Comparison of ENCODE assay signal across 9 mouse cellular contexts in genomic region chr3:10684885-10685500, GRCm38 (mm10).
DNase-seq lines count a peak whose midpoint lies in the region; ATAC-seq and TF ChIP-seq lines count a peak whose summit lies in the region.
"Had no signal": no experiment of that assay in that cellular context is flagged by ENCODE, and none has a peak within 500 bp of the region (broad histone marks: within the 10 kb centered on the region; RNA-seq: fewer than 3 reads in every experiment).

No protein-coding gene starts in this region.

- no peak for TF ChIP-seq POLR2A in embryonic fibroblast, embryonic 13.5 days (IDR thresholded peaks at IDR 0.05; ENCODE audit: low read depth, low read length)

- no peak overlapping the region for H3K4me3 ChIP-seq in embryonic fibroblast, embryonic 13.5 days (ENCODE audit: insufficient read depth, low read length)
- no peak overlapping the region for H3K4me3 ChIP-seq in limb, embryonic 11.5 days (ENCODE audit: low read depth, low read length)
- H3K4me3 ChIP-seq in neural tube, embryonic 15.5 days (replicated peaks): no peak overlapping the region
- H3K4me3 ChIP-seq: liver, embryonic 15.5 days had no signal

- H3K36me3 ChIP-seq in limb, embryonic 11.5 days (ENCODE audit: control insufficient read depth, insufficient read depth, low read length): no peaks in the 10 kb centered on the region
- no peaks in the 10 kb centered on the region for H3K36me3 ChIP-seq in neural tube, embryonic 15.5 days
- H3K36me3 ChIP-seq: liver, embryonic 15.5 days had no signal

- 54% methylated on average over 6 of the region's 6 CpGs for WGBS in limb, embryonic 11.5 days
- WGBS in neural tube, embryonic 15.5 days: 45% methylated on average over 6 of the region's 6 CpGs

- no peaks in the 10 kb centered on the region for H3K27me3 ChIP-seq in limb, embryonic 11.5 days (ENCODE audit: control insufficient read depth, insufficient read depth, low read length)
- H3K27me3 ChIP-seq in neural tube, embryonic 15.5 days (replicated peaks): no peaks in the 10 kb centered on the region
- H3K27me3 ChIP-seq: liver, embryonic 15.5 days had no signal

- TF ChIP-seq CTCF in embryonic fibroblast, embryonic 13.5 days (IDR thresholded peaks at IDR 0.05; ENCODE audit: borderline replicate concordance, insufficient read depth, low read length): peak; percentile 75; the same call in 1 of the 2 replicates

- H3K9ac ChIP-seq in limb, embryonic 11.5 days (ENCODE audit: low read length): no peak overlapping the region
- H3K9ac ChIP-seq in neural tube, embryonic 15.5 days (replicated peaks): no peak overlapping the region
- H3K9ac ChIP-seq: liver, embryonic 15.5 days had no signal

- 0 out of 2 replicates have a peak, but pooled peaks have one; percentile 31 for ATAC-seq in limb, embryonic 11.5 days (ENCODE audit: insufficient number of reproducible peaks, low FRiP score, low TSS enrichment, low read depth)
- ATAC-seq in neural tube, embryonic 15.5 days (ENCODE audit: low FRiP score): peak; percentile 90
- no peak for ATAC-seq in inflammation-experienced regulatory T-cells, adult 6 months

- H3K27ac ChIP-seq in embryonic fibroblast, embryonic 13.5 days (ENCODE audit: insufficient read depth, low read length): no peak overlapping the region
- H3K27ac ChIP-seq in limb, embryonic 11.5 days (replicated peaks; ENCODE audit: low read depth, low read length): no peak overlapping the region
- H3K27ac ChIP-seq in neural tube, embryonic 15.5 days (replicated peaks): no peak overlapping the region
- H3K27ac ChIP-seq: liver, embryonic 15.5 days had no signal

- H3K4me1 ChIP-seq in embryonic fibroblast, embryonic 13.5 days (ENCODE audit: control insufficient read depth, insufficient read depth, low read length): no peaks in the 10 kb centered on the region
- H3K4me1 ChIP-seq in limb, embryonic 11.5 days (ENCODE audit: control insufficient read depth, insufficient read depth, low read length): no peaks in the 10 kb centered on the region
- peaks cover 8% of the 10 kb centered on the region; the same call in 1 of the 2 replicates for H3K4me1 ChIP-seq in neural tube, embryonic 15.5 days
- H3K4me1 ChIP-seq: liver, embryonic 15.5 days had no signal

- H3K4me2 ChIP-seq in limb, embryonic 11.5 days (ENCODE audit: low read depth, severe bottlenecking): no peak overlapping the region
- no peak overlapping the region for H3K4me2 ChIP-seq in neural tube, embryonic 15.5 days
- H3K4me2 ChIP-seq: liver, embryonic 15.5 days had no signal

- DNase-seq in left cerebral cortex, adult 18-20 months (ENCODE audit: low spot score in 2 of 2): peak; percentile 67 to 76
- no peak for DNase-seq in left cerebral cortex, adult 11 months (ENCODE audit: low spot score)
- DNase-seq in brain, adult 2 months (ENCODE audit: low read depth, low spot score): peak; percentile 82
- peak; percentile 15 to 23 for DNase-seq in kidney, adult 8-10 months
- peak; percentile 73 for DNase-seq in limb, embryonic 11.5 days (ENCODE audit: low spot score)

- H3K9me3 ChIP-seq in limb, embryonic 11.5 days (ENCODE audit: control insufficient read depth, low read length): no peaks in the 10 kb centered on the region
- no peaks in the 10 kb centered on the region for H3K9me3 ChIP-seq in neural tube, embryonic 15.5 days (replicated peaks)
- H3K9me3 ChIP-seq: liver, embryonic 15.5 days had no signal
